Mouse (Mus musculus) thymus, postnatal 4 days (tissue): ENCODE measurements around the gene Mfap3.
"Not testable (repeated sequence)": the region's sequence is repeated elsewhere in the genome, so short reads cannot be mapped to it uniquely, and the experiment has no call there.

Experiments used
- DNase-seq: peaks from one replicate; pipeline ENCODE4 v3.0.0; 2021

The Mfap3 gene

DNA sequence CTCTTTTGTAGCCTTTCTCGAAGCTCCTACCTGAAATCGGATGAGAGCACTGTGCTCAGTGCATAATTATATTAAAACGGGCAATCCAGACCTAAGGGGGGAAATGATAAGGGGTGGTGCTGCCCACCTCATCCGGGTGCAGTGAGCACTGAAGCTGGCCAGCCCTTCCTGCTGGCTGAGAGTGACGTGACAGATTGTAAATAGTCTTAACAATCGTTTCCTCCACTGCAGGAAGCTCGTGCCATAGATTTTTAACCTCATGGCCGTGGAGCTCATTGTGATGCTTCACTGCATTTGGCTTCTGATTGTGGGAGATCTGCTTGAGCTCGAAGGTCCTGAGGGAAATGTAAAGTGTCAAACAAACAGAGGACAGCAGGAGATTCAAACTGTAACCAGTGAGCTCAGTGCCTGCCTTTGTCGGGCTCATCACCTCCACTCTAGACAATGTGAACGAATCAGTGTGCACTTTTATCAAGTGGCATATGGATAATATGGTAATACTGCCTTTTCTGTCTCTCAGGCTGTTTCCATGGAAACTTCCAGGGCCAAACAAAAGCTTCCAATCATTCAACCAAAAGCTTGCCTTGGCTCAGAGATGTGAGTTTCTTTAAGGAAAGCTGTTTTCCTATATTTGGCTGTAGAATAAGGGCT, 13.0 kb downstream of the Mfap3 start:
- no peak for DNase-seq

DNA sequence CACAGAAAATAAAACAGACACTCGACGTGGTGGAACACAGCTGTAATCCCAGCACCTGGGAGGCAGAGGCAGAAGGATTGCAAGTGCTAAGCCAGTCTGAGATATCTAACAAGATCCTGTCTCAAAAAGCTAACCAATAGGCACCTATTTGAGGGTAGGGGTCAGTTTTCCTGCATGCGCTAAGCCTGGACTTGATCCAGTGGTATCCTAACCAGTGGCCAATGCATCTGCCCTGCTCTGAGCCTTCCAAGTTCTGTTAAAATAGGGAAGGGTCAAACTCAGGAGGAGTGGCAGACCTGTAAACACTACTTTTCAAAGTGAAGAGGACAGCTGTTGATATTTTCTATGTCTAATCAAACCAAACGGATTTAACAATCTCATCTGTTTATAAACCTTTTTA, 13.8 kb downstream of the Mfap3 start:
- DNase-seq = no peak

DNA sequence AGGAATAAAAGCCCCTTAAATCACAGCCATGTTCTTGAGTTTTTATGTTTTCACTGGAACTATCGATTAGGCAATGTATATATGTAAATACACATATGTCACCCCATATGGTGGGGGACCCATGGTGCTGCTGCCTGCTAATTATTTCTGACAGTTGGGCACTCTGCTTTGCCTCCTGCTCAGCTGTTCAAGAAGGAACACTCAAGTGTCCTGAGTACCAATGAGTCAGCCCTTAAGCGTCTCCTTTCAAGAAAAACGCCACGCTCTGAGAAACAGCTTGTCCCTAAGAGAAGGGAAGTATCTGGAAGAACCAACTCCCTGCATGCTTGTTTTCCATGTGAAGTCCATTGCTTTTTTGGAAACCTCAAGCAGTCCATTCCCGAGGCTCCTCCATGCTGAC, 17.4 kb downstream of the Mfap3 start:
- DNase-seq = no peak

DNA sequence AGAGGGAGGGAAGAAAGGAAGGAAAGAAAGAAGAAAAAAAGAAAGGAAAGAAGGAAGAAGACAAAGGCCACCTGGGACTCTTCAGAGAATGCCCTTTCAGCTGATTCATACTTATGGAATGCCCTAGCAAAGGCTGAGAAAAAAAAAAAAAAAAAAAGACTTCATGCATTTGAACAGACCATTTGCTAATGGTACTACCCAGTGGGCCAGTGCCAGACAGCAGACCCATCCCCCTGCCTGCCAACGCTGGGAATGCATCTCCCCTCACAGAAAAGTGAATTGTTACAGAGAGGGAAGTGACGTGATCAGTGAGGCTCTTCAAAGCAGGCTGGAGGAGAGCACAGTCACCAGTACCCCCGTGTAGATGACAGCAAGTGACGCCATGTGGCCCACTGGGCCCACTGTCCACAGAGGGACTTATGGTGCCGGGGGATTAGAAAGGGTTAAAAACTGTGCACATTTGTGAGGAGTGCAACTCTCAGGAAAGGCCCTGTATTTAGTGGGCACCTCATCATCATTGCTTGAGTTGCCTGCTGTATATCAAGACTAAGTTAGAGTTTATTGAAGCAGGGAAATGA, 21.5 kb downstream of the Mfap3 start:
- no peak for DNase-seq

DNA sequence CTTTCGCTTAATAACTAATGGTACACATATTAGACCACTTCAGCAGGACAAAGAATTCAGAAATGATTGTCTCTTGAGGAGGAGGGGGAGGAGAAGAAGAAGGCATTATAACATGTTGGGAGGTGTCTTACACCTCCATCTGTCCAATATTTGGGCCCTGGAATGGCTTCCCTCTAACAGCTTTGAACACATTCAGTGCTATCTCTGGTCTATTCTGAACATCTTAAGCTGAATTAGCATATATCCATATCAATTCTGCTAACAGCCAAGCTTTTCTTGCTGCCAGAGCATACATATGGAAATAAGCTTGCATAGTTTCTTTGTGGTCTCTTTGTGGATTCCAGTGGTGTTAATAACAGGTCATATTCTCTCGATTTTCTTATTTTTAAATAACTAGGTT, 22.2 kb downstream of the Mfap3 start:
- no peak for DNase-seq

DNA sequence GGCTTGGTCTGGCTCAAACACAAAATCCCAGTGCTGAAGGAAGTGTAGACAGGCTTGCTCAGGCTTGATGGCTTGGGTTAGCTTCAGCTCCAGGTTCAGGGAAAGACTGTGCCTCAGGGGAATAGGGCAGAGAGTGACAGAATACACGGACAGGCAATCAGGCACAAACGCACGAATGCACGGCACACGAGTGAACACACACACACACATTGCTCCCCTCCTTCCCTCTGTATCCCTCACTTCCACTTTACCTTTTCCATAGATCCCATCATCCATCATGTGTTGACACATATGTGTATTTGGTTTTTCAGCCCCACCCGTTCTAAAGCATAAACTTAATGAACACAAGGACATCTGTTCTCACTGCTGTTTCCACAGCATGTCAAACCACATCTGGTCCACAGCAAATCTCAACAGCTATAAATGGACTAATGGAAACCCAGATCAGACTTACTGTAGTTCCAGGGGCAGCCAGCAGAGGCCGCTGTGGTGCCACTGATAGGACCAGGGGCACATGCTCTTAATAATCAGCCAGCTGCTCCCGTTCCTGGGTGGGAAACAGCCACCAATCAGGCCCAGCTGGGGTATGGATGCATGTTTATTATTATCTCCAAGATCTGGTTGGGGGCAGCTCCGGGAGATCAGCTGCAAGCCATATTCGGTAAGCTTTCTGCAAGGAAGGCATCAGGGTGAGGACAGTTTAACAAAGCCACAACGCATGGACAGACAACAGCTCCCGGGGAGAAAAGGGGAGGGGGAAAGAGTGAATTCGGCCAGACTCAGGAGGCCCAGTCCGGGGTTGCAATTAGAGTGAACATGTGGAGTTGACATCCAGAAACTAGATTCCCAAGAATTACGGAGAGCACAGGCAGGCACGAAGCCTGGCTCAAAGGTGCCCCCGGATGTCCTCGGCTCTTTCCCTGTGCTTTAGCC, 30.4 kb downstream of the Mfap3 start:
- DNase-seq = peak; percentile 89

DNA sequence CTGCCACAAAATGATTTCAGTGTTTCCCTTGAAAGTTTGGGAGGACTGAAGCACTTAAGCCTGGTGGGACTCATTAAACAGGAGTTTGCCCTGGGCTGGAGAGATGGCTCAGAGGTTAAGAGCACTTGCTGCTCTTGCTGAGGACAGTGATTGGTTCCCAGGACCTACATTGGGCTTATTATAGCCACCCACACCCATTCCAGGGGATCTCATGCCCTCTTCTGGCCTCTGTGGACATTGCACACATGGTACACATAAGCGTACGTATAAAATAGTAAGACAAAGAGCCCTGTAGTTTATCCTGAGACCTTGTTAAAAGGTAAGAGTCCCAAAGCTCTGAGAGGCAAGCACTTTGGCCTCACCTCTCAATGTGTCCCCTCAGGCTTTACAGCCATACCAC, 31.8 kb downstream of the Mfap3 start:
- peak; percentile 41 for DNase-seq

DNA sequence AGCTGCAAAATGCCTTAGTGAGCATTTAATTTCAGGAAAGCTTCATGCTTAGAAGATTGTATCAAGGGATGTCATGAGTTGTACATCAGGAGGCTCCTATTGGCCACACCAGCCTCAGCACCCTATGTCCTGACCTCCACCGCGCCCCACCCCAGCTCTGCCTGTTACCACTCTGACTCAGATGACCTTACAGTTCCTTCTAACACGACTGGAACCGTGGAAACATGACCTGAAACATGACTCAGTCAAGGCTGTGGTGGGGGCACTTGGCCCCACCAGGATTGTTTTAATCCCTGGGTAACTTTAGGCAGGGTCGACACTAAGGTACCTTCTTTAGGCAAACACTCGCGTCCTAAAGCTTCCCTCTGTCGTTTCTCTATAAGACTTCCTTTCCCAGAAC, 32.6 kb downstream of the Mfap3 start:
- DNase-seq = no peak

DNA sequence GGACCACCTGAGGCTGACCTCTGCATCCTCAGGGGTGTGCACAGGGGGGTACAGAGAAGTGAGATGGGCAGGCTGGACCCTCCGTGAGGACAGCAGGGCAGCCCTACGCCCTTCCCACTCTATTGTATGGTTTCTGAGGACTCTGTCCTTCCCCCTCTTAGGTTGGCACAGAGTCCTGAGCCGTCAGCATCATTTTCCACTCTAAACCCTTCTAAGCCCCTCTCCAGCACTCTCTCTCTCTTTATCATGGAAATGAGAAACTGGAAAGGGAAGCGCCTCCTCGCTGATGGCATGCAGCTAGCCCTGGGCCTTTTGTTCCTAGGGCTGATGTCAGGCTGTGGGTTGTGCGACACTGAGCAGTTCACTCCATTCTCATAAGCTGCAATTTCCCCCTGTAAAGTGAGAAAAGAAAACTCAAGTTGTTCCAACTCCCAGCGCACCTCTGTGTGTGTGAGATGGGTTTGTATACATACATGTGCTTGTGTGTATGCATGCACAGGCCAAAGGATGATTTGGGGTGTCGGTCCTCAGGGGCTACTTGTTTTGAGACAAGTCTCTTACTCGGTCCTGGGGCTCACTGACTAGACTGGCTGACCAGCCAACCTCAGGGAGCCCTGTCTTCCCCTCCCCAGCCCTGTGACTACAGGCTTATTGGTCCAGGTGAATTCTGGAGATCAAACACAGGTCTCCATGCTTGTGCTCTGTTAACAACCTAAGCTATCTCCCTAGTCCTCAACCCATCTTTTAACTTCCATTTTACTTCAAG, 34.7 kb downstream of the Mfap3 start:
- DNase-seq = no peak

DNA sequence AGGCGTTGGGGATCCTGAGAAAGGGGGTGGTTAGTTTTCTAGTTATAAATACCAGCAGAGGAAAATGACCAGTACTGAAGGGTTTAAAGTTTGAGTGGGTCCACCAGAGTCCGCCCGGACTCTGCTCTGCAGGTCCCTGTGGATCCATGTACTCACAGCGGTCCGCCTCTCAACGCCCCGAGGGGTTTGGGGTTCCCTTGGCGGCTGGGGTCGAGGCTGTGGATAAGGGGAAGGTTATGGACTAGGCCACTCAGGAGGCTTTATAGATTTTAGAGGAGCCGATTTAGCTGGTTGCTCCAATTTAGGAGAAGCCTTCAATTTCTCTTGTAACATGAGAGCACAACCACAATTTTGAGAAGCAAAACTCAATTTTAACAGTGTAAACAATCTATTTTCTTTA, 39.5 kb downstream of the Mfap3 start:
- not testable (repeated sequence) for DNase-seq

DNA sequence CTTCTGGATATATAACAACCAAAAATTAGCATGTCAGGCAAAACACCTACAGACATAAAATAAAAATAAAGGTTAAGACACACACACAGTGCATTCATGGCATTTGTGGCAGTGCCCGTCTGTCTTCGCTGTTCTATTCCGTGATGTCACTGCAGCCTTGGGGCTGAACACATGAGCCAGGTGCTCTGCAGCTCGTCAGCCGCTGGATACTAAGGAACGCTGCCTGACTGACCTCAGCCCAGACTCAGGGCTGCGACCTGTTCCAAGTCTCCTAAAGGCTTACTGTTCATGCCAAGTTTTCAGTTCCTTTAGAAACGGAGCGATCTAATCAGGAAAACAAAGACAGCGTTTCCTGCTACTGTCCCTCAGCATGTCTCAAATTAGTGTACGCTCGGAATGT, 46.1 kb downstream of the Mfap3 start:
- DNase-seq = no peak

DNA sequence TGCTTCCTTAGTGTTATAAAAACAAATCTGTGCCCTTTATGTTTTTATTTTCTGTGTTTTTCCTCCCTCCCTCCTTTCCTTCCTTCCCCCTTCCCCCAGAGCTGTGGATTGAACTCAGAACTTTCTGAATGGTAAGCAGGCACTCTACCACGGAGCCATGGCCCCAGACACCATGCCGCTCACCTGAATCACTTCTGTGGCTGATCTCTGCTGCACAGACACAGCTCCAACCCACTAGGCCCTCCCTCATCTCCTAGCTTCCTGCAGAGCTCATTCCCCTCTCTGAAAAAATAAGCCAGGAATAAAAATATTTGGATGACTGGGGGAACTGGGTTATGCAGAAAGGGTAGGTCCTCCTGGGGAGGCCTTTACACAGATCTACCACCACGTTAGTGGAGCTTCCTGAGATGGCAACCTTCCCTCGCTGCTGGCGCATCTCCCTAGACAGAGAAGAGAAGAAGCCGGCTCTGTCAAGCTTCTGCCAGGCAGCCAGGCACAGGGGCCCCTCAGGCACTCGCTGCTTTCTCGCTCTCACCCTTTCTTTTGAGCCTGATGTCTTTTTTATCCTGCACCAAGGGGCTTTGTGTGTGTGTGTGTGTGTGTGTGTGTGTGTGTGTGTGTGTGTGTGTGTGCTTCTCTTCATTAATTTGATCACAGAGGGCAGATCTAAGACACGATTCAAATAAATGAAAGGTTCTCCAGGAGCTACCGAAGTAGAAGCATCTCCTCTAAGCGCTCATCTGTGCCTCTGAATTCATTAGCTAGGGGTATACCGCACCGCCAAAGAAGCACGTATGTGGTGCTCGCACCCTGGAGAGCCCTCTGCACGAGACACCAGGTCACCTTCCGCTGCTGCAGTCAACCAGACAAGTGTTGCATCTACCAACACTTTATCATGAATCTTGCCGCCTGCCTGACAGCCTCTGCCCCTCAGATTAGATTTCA, 47.9 kb downstream of the Mfap3 start:
- no peak for DNase-seq

DNA sequence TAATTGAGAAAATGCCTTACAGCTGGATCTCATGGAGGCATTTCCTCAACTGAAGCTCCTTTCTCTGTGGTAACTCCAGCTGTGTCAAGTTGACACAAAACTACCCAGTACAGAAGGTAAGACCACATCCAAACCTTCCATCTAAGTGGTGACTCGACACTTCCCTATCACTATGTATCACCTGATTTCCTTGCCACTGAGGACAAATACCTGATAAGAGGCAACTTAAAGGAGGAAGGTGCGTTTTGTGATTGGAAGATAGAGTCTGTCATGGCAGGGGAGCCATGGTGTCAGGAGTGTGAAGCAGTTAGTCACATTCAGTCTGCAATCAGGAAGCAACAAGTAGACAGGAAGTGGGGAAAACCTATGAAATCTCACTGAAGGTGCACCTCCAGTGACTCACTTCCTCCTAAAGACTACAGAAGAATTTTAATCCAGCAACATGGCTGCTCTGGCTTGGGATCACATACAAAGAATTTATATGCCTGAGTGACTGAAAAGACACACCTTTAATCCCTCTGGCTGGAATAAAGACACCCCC, 50.6 kb downstream of the Mfap3 start:
- no peak for DNase-seq

DNA sequence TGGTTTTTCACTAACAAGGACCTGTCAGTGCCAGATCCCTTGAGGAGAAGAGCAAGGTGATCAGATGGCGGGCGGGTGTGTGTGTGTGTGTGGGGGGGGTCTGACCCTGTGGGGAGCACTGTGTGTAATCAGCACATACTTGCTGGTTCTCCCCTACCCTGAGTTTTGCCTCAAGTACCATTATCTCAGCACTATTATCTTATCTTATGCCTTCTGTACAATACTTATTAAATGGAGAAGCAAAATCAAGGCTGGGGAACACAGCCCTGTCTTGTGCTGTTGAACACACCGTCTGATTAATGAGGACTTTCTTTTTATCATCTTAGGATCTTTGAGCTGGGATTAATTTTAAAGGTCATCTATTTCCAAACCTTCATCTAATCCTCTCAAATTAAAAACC, 52.6 kb downstream of the Mfap3 start:
- no peak for DNase-seq

DNA sequence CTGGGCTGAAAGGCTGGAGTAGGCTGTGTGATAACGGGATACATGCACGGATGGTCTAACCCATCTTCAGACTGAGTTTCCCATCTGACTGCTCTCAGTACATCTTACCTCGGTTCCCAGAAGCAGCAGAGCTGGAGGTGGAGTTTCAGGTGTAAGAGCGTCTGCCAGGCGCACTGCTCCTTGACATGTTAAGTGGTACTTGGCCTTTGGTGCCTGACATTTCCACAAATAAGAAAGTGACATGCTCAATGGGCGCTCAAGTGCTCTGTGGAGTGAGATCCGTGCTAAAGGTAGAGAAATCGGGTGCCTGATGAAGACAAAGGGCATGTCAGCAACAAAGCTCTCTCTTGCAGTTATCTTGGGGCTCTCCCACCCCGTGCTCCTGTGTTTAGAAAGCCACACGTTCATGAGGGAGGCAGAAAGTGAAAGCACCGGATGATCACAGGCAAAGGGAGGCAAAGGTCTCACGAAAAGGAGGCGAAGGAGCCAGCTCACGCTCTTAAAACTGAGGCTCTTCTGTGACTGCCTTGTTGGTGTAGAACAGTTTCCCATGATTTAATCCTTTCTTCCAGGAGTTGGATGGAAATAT, 55.3 kb downstream of the Mfap3 start:
- DNase-seq = peak; percentile 37

DNA sequence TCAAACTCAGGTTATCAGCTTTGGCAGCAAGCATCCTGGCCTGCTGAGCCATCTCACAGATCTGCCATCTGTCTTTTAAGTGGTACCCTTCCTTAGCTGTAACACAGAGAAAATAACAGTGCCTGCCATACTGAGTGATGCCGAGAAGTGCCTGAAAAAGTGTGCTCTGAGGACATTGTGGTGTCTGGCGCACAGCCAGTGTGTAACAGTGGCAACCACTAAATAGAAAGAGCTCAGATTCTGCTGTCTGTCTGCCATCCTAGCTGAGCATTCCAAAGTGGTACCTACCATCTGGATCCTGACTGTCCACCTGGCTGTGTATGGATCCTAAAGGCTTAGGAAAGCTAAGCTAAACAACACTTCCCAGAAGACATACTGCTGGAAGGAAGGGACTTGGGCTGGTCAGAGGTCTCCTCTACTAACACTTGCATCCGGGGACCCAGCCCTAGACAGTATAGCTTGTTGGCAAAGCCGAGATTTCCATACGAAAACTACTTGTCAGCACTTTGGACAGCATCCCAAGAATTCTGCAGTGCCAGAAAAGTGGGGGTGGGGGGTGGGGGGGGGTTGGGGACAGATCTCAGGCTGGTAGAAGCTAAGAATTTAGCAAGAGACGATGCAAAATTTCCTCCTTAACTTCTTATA, 58.5 kb downstream of the Mfap3 start:
- DNase-seq = no peak

DNA sequence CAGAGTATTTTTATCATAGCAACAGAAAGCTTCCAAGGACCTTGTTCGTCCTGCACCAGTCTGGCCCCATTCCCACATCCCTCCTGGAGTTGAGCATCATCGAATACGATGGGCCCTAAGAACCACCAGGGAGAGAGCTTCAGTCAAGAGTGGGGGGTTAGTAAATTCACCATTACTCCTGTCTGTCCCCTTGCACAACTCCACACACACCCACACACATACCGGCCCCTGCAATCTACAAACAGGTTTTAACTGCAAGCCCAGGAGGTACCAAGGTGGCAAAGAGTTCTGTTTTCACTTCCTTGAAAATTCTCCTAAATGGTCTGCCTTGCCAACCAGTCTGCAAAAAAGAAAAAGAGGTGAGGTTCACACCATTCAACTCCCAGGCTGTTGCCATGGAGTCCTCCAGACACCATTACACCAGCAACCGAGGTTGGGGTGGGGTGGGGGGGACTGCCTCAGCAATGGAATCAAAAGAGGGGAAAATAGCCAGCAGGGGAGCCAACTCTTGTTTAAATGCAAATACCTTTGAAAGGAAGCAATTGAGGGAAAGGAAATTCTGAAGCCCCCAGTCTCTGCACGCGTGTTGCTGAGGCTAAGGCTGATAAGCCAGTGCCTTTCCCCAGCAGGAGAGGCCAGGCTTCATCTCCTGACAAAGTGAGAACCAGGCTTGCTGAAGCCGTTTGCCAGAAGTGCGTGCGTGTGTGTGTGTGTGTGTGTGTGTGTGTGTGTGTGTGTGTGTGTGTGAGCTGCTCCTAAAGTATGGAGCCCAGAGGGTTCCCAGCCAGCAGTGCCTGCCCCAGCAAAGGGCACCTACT, 64.6 kb downstream of the Mfap3 start:
- DNase-seq = no peak
